Mouse (Mus musculus) liver, adult 2 months (tissue): ENCODE measurements at regions not wholly inside any gene's neighbourhood (a gene's known extent, or its start where the extent isn't known, plus 50 kb on each side); places are given as distances from the start of the nearest gene placed in this dataset.

Source experiments
- CTCF ChIP-seq: fragments of 200-500 bp; IDR thresholded peaks from 2 replicates; pipeline ENCODE4 v1.5.1; 2011; ENCODE audit warnings: low read depth, low read length, control low read depth
- POLR2A ChIP-seq: fragments of 200-500 bp; IDR thresholded peaks from 2 replicates; pipeline ENCODE4 v1.6.1; 2011; ENCODE audit warnings: low read length, control low read depth; ENCODE audit not compliant: insufficient read depth; ENCODE audit errors: extremely low read depth

DNA sequence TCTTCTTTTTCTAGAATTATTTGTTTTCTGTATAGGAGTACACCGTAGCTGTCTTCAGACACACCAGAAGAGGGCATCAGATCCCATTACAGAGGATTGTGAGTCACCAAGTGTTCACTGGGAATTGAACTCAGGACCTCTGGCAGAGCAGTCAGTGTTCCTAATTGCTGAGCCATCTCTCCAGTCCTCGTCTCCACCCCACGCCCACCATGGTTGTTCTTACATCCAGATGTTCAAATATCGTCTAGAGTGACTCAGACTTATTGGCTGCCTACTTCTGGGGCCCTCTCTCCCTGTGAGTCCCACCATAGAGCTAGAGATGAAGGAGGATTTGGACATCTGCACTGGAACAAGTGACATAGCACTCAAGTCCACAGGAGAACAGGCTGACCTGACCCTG, 182.6 kb downstream of the Gm45692 start:
- TF ChIP-seq POLR2A (no peak), CTCF (no peak)
